7 mouse cellular contexts compared by ENCODE assay signal in the genomic region with DNA sequence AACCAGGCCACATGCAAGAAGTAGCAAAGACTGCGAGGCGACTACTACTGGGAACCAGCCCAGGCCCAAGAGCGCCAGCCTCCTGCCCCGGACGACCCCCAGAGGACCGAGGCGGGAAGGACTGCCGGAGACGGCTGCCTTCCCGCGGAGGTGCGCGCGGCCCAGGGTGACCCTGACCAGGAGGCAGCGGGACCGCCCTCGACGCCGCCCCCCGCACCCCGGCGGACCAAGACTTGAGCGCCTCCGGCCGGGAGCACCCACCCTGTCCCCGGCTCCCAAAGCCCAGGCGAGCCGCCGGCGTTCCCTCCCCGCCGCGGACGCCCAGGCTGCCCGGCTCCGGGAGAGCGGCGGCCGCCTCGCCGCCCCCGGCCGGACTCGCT. TPM values are rescaled to one million over a fixed set of nuclear protein-coding genes. Genes with fewer than 3 reads are reported as not detected.
DNase-seq lines count a peak whose midpoint lies in the region; ATAC-seq and TF ChIP-seq lines count a peak whose summit lies in the region.

No protein-coding gene starts in this region.

- H3K4me1 ChIP-seq in heart, embryonic 14.5 days (ENCODE audit: control insufficient read depth in 2 of 2, insufficient read depth in 2 of 2, low read length in 2 of 2): peaks cover 8 to 13% of the 10 kb centered on the region in 2 experiments
- peaks cover 12% of the 10 kb centered on the region for H3K4me1 ChIP-seq in kidney, postnatal 0 days (replicated peaks; ENCODE audit: insufficient read depth, low read length)
- H3K4me1 ChIP-seq in stomach, embryonic 14.5 days (ENCODE audit: control insufficient read depth, insufficient read depth, low read length): peaks cover 6% of the 10 kb centered on the region

- peak; percentile 57 for ATAC-seq in heart, embryonic 14.5 days (ENCODE audit: insufficient number of reproducible peaks, insufficient read depth, low FRiP score, low read depth)
- ATAC-seq in kidney, postnatal 0 days (replicated peaks; ENCODE audit: low FRiP score, low read depth): peak; percentile 63
- peak; percentile 50 for ATAC-seq in megakaryocyte, adult 5-6 weeks (ENCODE audit: poor library complexity, severe bottlenecking)
- ATAC-seq in stomach, embryonic 14.5 days (ENCODE audit: insufficient number of reproducible peaks, insufficient read depth, low FRiP score, low read depth): peak; percentile 39

- H3K9ac ChIP-seq in heart, embryonic 14.5 days (ENCODE audit: low read length): peak overlapping the region; percentile 94
- peak overlapping the region; percentile 90 for H3K9ac ChIP-seq in kidney, postnatal 0 days (ENCODE audit: low read depth, low read length)
- peak overlapping the region; percentile 92 for H3K9ac ChIP-seq in stomach, embryonic 14.5 days (replicated peaks; ENCODE audit: low read depth, low read length)

- H3K4me2 ChIP-seq in heart, embryonic 14.5 days (ENCODE audit: low read length): peak overlapping the region; percentile 76
- H3K4me2 ChIP-seq in kidney, postnatal 0 days (ENCODE audit: low read length): peak overlapping the region; percentile 85
- peak overlapping the region; percentile 61 for H3K4me2 ChIP-seq in stomach, embryonic 14.5 days (replicated peaks; ENCODE audit: low read depth, low read length)

- peaks cover 33% of the 10 kb centered on the region for H3K36me3 ChIP-seq in heart, embryonic 14.5 days (ENCODE audit: control insufficient read depth, insufficient read depth, low read length)
- peaks cover 33% of the 10 kb centered on the region for H3K36me3 ChIP-seq in kidney, postnatal 0 days (ENCODE audit: insufficient read depth, low read length)
- H3K36me3 ChIP-seq in stomach, embryonic 14.5 days (ENCODE audit: control insufficient read depth, insufficient read depth, low read length): peaks cover 30% of the 10 kb centered on the region

- H3K27me3 ChIP-seq in heart, embryonic 14.5 days (ENCODE audit: control insufficient read depth, insufficient read depth, low read length): no peaks in the 10 kb centered on the region
- H3K27me3 ChIP-seq in kidney, postnatal 0 days (ENCODE audit: insufficient read depth, low read length): no peaks in the 10 kb centered on the region
- H3K27me3 ChIP-seq in stomach, embryonic 14.5 days (ENCODE audit: control insufficient read depth, insufficient read depth, low read length): no peaks in the 10 kb centered on the region

- peaks cover 7% of the 10 kb centered on the region; the same call in 1 of the 2 replicates for H3K9me3 ChIP-seq in heart, embryonic 14.5 days (ENCODE audit: control insufficient read depth, low read length)
- no peaks in the 10 kb centered on the region for H3K9me3 ChIP-seq in kidney, postnatal 0 days (replicated peaks; ENCODE audit: low read length)
- H3K9me3 ChIP-seq in stomach, embryonic 14.5 days (ENCODE audit: control insufficient read depth, low read depth, low read length): no peaks in the 10 kb centered on the region

- DNase-seq in 3T3-L1 (ENCODE audit: low read depth, low spot score): peak; percentile 36
- peak; percentile 34 for DNase-seq in CD4-positive helper T cell, adult 2 months (ENCODE audit: low read depth, low spot score)
- DNase-seq in embryo, embryonic 11 days: peak; percentile 67
- DNase-seq in kidney, postnatal 0 days (ENCODE audit: low spot score): peak; percentile 71

- H3K27ac ChIP-seq in heart, embryonic 14.5 days (replicated peaks in 1 of 2; ENCODE audit: control insufficient read depth in 1 of 2, insufficient read depth in 1 of 2, low read depth in 2 of 2, low read length in 2 of 2): peak overlapping the region; percentile 75 to 89
- peak overlapping the region; percentile 92 for H3K27ac ChIP-seq in kidney, postnatal 0 days
- H3K27ac ChIP-seq in stomach, embryonic 14.5 days (ENCODE audit: low read length): peak overlapping the region; percentile 75

- TF ChIP-seq CTCF in kidney, postnatal 0 days (IDR thresholded peaks at IDR 0.05; ENCODE audit: low read depth): no peak

- WGBS in heart, embryonic 14.5 days: 0% methylated on average over 28 of the region's 44 CpGs
- 3% methylated on average over 30 of the region's 44 CpGs for WGBS in kidney, postnatal 0 days
- under 1% methylated on average over 44 of the region's 44 CpGs for WGBS in stomach, embryonic 14.5 days

- H3K4me3 ChIP-seq in heart, embryonic 14.5 days (ENCODE audit: control insufficient read depth in 1 of 2, insufficient read depth in 1 of 2, low read depth in 1 of 2, low read length in 2 of 2): peak overlapping the region; percentile 87 to 94
- H3K4me3 ChIP-seq in kidney, postnatal 0 days (replicated peaks; ENCODE audit: low read depth, low read length): peak overlapping the region; percentile 91
- peak overlapping the region; percentile 92 for H3K4me3 ChIP-seq in stomach, embryonic 14.5 days (ENCODE audit: low read depth, low read length)

RNA-seq across cellular contexts. Expression of a gene that starts 1.1 kb away (rescaled TPM):
- polyA plus RNA-seq in heart, embryonic 14.5 days (2014; fragmentation: Nextera tagmentation; extraction: Ambion mirVana): 10.7 and 12.3 TPM in 2 replicates
- polyA plus RNA-seq in kidney, postnatal 0 days (2015; fragmentation: Nextera tagmentation; extraction: Ambion mirVana): 12.5 and 12.9 TPM in 2 replicates
- total RNA-seq in megakaryocyte, adult 5-6 weeks (2015): 3.5 TPM in 2 replicates
- 4.2 and 5.8 TPM in 2 replicates for total RNA-seq in megakaryocyte, adult 5-6 weeks (2017)
- 16.0 and 17.2 TPM in 2 replicates for polyA plus RNA-seq in stomach, embryonic 14.5 days (2014; fragmentation: Nextera tagmentation; extraction: Ambion mirVana)

RNA-seq across cellular contexts. Expression of a gene that starts 25.9 kb away (rescaled TPM):
- polyA plus RNA-seq in heart, embryonic 14.5 days (2014; fragmentation: Nextera tagmentation; extraction: Ambion mirVana): 24.1 and 25.8 TPM in 2 replicates
- 32.4 and 35.3 TPM in 2 replicates for polyA plus RNA-seq in kidney, postnatal 0 days (2015; fragmentation: Nextera tagmentation; extraction: Ambion mirVana)
- total RNA-seq in megakaryocyte, adult 5-6 weeks (2015): 14.1 and 18.8 TPM in 2 replicates
- 35.1 and 48.0 TPM in 2 replicates for total RNA-seq in megakaryocyte, adult 5-6 weeks (2017)
- polyA plus RNA-seq in stomach, embryonic 14.5 days (2014; fragmentation: Nextera tagmentation; extraction: Ambion mirVana): 37.0 and 39.9 TPM in 2 replicates

RNA-seq across cellular contexts. Expression of a gene that starts 26.1 kb away (rescaled TPM):
- polyA plus RNA-seq in heart, embryonic 14.5 days (2014; fragmentation: Nextera tagmentation; extraction: Ambion mirVana): 10.1 and 12.7 TPM in 2 replicates
- 16.5 and 17.1 TPM in 2 replicates for polyA plus RNA-seq in kidney, postnatal 0 days (2015; fragmentation: Nextera tagmentation; extraction: Ambion mirVana)
- total RNA-seq in megakaryocyte, adult 5-6 weeks (2015): 2.6 and 6.3 TPM in 2 replicates
- total RNA-seq in megakaryocyte, adult 5-6 weeks (2017): 2.5 and 11.0 TPM in 2 replicates
- polyA plus RNA-seq in stomach, embryonic 14.5 days (2014; fragmentation: Nextera tagmentation; extraction: Ambion mirVana): 7.8 and 8.2 TPM in 2 replicates

RNA-seq across cellular contexts. Expression of a gene that starts 41.4 kb away (rescaled TPM):
- polyA plus RNA-seq in heart, embryonic 14.5 days (2014; fragmentation: Nextera tagmentation; extraction: Ambion mirVana): 34.3 and 38.7 TPM in 2 replicates
- polyA plus RNA-seq in kidney, postnatal 0 days (2015; fragmentation: Nextera tagmentation; extraction: Ambion mirVana): 28.8 and 32.2 TPM in 2 replicates
- 31.6 and 39.4 TPM in 2 replicates for total RNA-seq in megakaryocyte, adult 5-6 weeks (2015)
- 25.7 and 30.5 TPM in 2 replicates for total RNA-seq in megakaryocyte, adult 5-6 weeks (2017)
- 46.4 and 47.4 TPM in 2 replicates for polyA plus RNA-seq in stomach, embryonic 14.5 days (2014; fragmentation: Nextera tagmentation; extraction: Ambion mirVana)

RNA-seq across cellular contexts. Expression of a gene that starts 53.3 kb away (rescaled TPM):
- polyA plus RNA-seq in heart, embryonic 14.5 days (2014; fragmentation: Nextera tagmentation; extraction: Ambion mirVana): 1.9 and 2.1 TPM in 2 replicates
- 4.9 and 6.8 TPM in 2 replicates for polyA plus RNA-seq in kidney, postnatal 0 days (2015; fragmentation: Nextera tagmentation; extraction: Ambion mirVana)
- total RNA-seq in megakaryocyte, adult 5-6 weeks (2015): not detected in 2 replicates
- 2.5 TPM in 1 of 2 replicates, not detected in the other for total RNA-seq in megakaryocyte, adult 5-6 weeks (2017)
- 7.2 and 11.3 TPM in 2 replicates for polyA plus RNA-seq in stomach, embryonic 14.5 days (2014; fragmentation: Nextera tagmentation; extraction: Ambion mirVana)

Comparison
In these comparisons a context has a peak if more than half of its experiments do, and no peak if none do; other contexts are left out.
1. Peak in every context shown above with its lines: DNase-seq, ATAC-seq, H3K4me3 ChIP-seq and H3K27ac ChIP-seq.